Mouse (Mus musculus): ENCODE data around the gene Ss18l1.

GRCm38 (mm10) chr2:180050986-180051385 is 8.7 kb downstream of the Ss18l1 start:
- TF ChIP-seq CTCF (IDR thresholded peaks at IDR 0.05; ENCODE audit: extremely low read depth, insufficient read depth, low read length) (peak; percentile 77), POLR2A (IDR thresholded peaks at IDR 0.05; ENCODE audit: extremely low read depth, insufficient read depth, low read length) (no peak)
